Mouse (Mus musculus) olfactory bulb, adult 2 months (tissue): ENCODE results near the gene Krtap10-10.

Experiments used
- CTCF ChIP-seq: fragments of 200-500 bp; IDR thresholded peaks from 2 replicates; pipeline ENCODE4 v1.5.1; 2012; ENCODE audit warnings: low read depth, mild to moderate bottlenecking, low read length, moderate library complexity; ENCODE audit not compliant: insufficient read depth
- POLR2A ChIP-seq: fragments of 200-500 bp; IDR thresholded peaks from 2 replicates; pipeline ENCODE4 v1.6.1; 2012; ENCODE audit warnings: mild to moderate bottlenecking, low read depth, low read length, moderate library complexity; ENCODE audit not compliant: insufficient read depth

DNA sequence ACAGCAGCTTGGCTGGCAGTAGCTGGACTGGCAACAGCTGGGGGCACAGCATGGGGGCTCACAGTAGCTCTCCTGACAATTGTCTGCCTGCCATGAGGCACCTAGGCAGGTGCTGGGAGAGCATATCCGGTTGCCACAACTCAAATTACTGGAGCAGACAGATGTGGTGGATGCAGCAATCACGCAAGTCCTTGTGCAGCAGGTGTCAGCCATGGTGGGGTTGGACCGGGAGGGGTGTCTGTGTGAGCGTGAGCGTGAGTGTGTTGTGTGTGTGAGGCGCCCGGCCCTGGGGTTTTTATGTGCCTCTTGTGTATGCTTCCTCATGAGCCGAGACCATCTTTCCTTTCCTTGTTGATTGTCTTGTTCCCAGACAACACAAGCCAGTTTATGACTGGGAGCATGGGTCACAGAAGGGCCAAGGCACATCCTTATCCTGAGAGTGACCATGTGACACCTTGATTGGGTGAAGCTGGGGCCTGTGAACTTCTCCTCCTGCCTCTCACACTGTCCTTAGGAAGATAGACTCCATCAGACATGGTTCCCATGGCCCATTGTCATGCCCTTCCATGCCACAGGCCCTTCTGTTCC lies 36.7 kb upstream of the Krtap10-10 start, which contains the start of gene Gm19668:
- no peak for TF ChIP-seq CTCF
- TF ChIP-seq POLR2A, result no peak
